Mouse (Mus musculus) embryonic fibroblast, embryonic 13.5 days (primary cell): Measurements from ENCODE around the gene Asb18. TPM values are rescaled to one million over a fixed set of nuclear protein-coding genes. Genes with fewer than 3 reads are reported as not detected.

Experiments
- H3K27ac ChIP-seq: 2 replicates; pipeline ENCODE4 v1.5.1; 2012; ENCODE audit warnings: low read length, control low read depth, inconsistent platforms; ENCODE audit not compliant: insufficient read depth
- H3K4me1 ChIP-seq: 2 replicates; pipeline ENCODE4 v1.6.1; 2011; ENCODE audit warnings: low read length; ENCODE audit not compliant: control insufficient read depth, insufficient read depth
- H3K4me3 ChIP-seq: 2 replicates; pipeline ENCODE4 v1.5.1; 2011; ENCODE audit warnings: mild to moderate bottlenecking, control low read depth, low read length; ENCODE audit not compliant: insufficient read depth
- CTCF ChIP-seq: IDR thresholded peaks from 2 replicates; pipeline ENCODE4 v1.5.1; 2011; ENCODE audit warnings: mild to moderate bottlenecking, control low read depth, low read length, moderate library complexity, borderline replicate concordance; ENCODE audit not compliant: insufficient read depth
- POLR2A ChIP-seq: IDR thresholded peaks from 2 replicates; pipeline ENCODE4 v1.6.1; 2011; ENCODE audit warnings: low read depth, mild to moderate bottlenecking, control low read depth, low read length, moderate library complexity
- polyA plus RNA-seq: library from polyadenylated mRNA; stranded (reverse); fragments of >200 nt; gene quantifications from 2 replicates; pipeline ENCODE4 v1.2.4, GENCODE M21; 2011; ENCODE audit warnings: low read depth; ENCODE audit not compliant: missing spikeins, insufficient read length

Asb18 gene
- polyA plus RNA-seq, 1 experiment = not detected

DNA sequence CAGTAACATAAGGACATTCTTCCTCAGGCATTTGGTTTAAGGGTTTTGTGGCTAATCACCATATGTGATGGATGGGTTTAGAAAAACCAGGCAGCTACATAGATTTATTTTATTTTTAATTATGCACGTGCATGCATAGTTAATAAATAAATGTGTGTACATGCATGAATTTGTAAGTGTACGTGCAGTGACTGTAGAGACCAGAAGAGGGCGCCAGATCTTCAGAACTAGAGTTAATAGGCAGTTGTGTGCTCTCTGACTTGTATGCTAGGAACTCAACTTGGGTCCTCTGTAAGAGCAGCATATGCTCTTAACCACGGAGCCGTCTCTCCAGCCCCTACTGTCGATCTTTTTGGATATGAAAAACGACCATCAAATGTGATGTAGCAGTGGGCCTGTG lies 1.6 kb downstream of the Asb18 start:
- Histone ChIP-seq H3K4me1 (no peaks in the 10 kb centered on the region), H3K27ac (no peak overlapping the region), H3K4me3 (no peak overlapping the region)
- TF ChIP-seq POLR2A (no peak), CTCF (no peak)

DNA sequence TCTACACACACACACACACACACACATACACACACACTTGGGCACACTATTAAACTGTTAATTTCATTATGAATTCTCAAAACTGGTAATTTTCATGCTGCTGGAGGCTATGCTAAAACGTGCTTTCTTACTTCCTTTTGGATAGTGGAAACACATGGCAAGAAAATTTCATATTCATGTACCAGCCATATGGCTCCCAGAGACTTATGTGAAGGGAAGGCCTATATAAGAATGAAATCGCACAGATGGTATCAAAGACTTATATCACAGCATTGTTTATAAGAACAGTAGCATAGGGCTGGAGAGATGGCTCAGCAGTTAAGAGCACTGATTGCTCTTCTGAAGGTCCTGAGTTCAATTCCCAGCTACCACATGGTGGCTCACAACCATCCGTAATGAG lies 2.3 kb downstream of the Asb18 start:
- Histone ChIP-seq H3K27ac (no peak overlapping the region), H3K4me3 (no peak overlapping the region), H3K4me1 (no peaks in the 10 kb centered on the region)
- TF ChIP-seq POLR2A = no peak
- no peak for TF ChIP-seq CTCF

- H3K27ac ChIP-seq = no peak overlapping the region
- no peak overlapping the region for H3K4me3 ChIP-seq
Measured at GRCm38 (mm10) chr1:90010077-90010476, 4.4 kb downstream of the Asb18 start.

GRCm38 (mm10) chr1:90009188-90009587 lies 5.3 kb downstream of the Asb18 start:
- no peak for TF ChIP-seq CTCF
- no peak for TF ChIP-seq POLR2A
- no peak overlapping the region for H3K27ac ChIP-seq
- H3K4me1 ChIP-seq = no peaks in the 10 kb centered on the region
- H3K4me3 ChIP-seq = no peak overlapping the region

More at GRCm38 (mm10) chr1:90010077-90010476, 4.4 kb downstream of the Asb18 start:
- TF ChIP-seq POLR2A = no peak
- TF ChIP-seq CTCF = no peak
- no peaks in the 10 kb centered on the region for H3K4me1 ChIP-seq

DNA sequence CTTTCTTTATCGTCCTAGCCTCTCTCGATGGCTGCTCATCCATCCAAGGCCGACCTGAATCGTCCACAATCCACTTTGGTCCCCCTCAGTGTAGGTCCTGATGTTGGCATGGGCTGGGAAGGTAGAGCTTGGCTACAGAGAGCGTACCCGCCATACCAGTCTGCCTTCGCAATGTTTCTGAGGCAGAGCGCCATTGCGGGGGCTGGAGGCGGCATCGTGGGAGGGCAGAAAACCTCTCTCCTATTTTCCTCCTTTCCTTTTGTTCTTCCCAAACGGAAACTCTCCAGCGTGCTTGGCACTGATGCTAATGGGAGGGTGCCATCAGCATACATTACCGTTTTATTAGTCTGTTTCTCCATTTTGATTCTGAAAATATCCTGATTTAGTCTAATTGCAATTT lies 7.8 kb downstream of the Asb18 start:
- TF ChIP-seq POLR2A = no peak
- TF ChIP-seq CTCF = no peak
- Histone ChIP-seq H3K4me1 (no peaks in the 10 kb centered on the region), H3K4me3 (no peak overlapping the region), H3K27ac (no peak overlapping the region)

GRCm38 (mm10) chr1:90000981-90001380 lies 13.5 kb downstream of the Asb18 start:
- H3K27ac ChIP-seq = no peak overlapping the region
- H3K4me1 ChIP-seq = no peaks in the 10 kb centered on the region
- no peak overlapping the region for H3K4me3 ChIP-seq
- TF ChIP-seq CTCF (no peak), POLR2A (no peak)

DNA sequence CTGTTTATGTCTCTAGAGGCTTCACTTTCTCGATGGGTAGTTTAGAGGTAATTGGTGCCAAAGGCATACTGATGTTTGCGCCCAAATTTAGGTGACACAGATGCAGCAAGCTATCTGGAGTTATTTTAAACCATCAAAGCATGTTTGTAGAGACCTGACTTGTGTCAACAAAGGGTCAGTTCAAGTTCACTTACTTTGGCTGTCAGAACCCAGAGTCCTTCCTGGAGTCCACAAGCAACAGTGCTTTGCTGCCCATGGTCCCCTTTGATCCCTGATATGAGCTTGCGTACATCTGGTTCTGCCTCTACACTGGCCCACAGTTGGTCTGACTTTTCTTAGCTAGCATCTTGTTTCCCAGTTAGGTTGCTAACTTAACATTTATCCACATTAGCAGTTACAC lies 14.6 kb downstream of the Asb18 start:
- TF ChIP-seq POLR2A = no peak
- no peak for TF ChIP-seq CTCF
- Histone ChIP-seq H3K4me1 (no peaks in the 10 kb centered on the region), H3K27ac (no peak overlapping the region), H3K4me3 (no peak overlapping the region)

DNA sequence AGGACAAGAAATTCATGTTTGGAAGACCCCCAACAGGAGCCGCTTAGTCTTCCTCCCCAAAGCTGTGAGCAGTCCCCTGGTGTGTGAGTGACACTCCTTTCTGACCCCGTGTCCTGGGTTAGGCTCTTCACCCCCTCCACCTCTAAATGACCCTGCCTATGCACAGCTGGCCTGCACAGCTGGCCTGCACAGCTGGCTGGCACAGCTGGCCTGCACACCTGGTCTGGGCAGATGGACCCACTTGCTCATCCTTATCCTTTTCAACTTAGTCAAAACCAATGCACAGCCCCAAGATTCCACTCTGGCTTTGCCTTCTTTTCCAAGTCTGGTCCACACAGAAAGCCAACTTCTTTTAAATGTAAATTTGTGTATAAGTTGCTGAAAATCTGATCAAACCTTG lies 15.8 kb downstream of the Asb18 start:
- Histone ChIP-seq H3K27ac (no peak overlapping the region), H3K4me3 (no peak overlapping the region), H3K4me1 (no peaks in the 10 kb centered on the region)
- TF ChIP-seq CTCF = no peak
- no peak for TF ChIP-seq POLR2A

GRCm38 (mm10) chr1:89998076-89998475 lies 16.4 kb downstream of the Asb18 start:
- no peak overlapping the region for H3K4me3 ChIP-seq
- no peak overlapping the region for H3K27ac ChIP-seq
- H3K4me1 ChIP-seq = no peaks in the 10 kb centered on the region
- TF ChIP-seq CTCF (no peak), POLR2A (no peak)

DNA sequence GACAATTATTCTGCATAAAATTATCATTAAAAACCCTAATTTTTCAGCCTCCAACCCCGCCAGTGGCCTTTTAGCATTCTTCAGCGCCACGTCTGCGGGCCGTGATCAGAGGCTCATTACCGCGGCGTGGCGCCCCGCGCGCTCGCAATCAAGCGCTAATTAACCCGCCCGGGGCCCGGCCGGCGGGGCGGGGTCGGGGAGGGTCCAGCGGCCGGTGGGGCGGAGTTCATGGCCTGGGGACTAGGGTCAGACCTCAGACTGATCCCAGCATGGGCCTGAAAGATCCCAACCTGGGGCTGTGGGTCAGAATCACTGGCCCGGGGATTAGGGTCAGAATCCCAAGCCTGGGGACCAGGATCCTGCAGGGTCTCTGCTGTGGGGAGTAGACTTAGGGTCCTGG lies 22.2 kb downstream of the Asb18 start:
- no peaks in the 10 kb centered on the region for H3K4me1 ChIP-seq
- no peak overlapping the region for H3K4me3 ChIP-seq
- H3K27ac ChIP-seq = no peak overlapping the region
- TF ChIP-seq CTCF = no peak
- TF ChIP-seq POLR2A = no peak

DNA sequence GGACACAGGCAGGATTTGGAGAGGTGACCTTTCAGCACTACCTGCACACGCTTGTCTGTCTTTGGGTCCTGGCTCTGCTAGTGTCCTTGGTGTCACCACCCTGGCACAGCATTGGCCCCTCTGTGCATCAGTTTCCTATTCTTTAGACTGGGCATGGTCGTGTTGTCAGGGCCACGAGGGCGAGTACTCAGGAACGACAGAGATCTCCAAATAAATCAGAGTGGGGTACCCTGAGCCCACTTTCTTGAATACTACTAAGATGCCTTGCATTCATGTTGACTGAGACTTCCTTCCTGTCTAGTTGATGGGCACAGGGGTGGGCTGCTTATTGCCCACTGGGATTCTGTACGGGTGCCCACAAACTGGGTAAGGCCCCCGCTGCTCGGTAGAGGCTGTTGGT lies 37.2 kb downstream of the Asb18 start:
- H3K27ac ChIP-seq = no peak overlapping the region
- no peak overlapping the region for H3K4me3 ChIP-seq
- TF ChIP-seq POLR2A (no peak), CTCF (no peak)
- no peaks in the 10 kb centered on the region for H3K4me1 ChIP-seq
